Mouse (Mus musculus) CH12.LX (cell line): ENCODE measurements around the gene Pja2.

Source experiments
- E2F4 ChIP-seq: IDR thresholded peaks from 2 replicates; pipeline ENCODE4 v1.6.1; 2011; ENCODE audit warnings: low read depth, low read length, improper control_type of control experiment; ENCODE audit not compliant: insufficient replicate concordance
- EP300 ChIP-seq: IDR thresholded peaks from 2 replicates; pipeline ENCODE4 v1.6.1; 2011; ENCODE audit warnings: low read length, improper control_type of control experiment
- HCFC1 ChIP-seq: IDR thresholded peaks from 2 replicates; pipeline ENCODE4 v1.6.1; 2012; ENCODE audit warnings: low read depth, mild to moderate bottlenecking, inconsistent platforms, low read length, improper control_type of control experiment
- JUND ChIP-seq: conservative IDR thresholded peaks from 2 replicates; pipeline ENCODE4 v1.6.1; 2011; ENCODE audit warnings: low read depth, low read length, improper control_type of control experiment
- MAFK ChIP-seq: IDR thresholded peaks from 2 replicates; pipeline ENCODE4 v1.6.1; 2011; ENCODE audit warnings: low read length, improper control_type of control experiment; ENCODE audit not compliant: insufficient replicate concordance
- POLR2A ChIP-seq: IDR thresholded peaks from 2 replicates; pipeline ENCODE4 v1.6.1; 2011; ENCODE audit warnings: low read depth, mild to moderate bottlenecking, improper control_type of control experiment, low read length
- RAD21 ChIP-seq: IDR thresholded peaks from 2 replicates; pipeline ENCODE4 v1.6.1; 2011; ENCODE audit warnings: low read depth, mild to moderate bottlenecking, low read length, improper control_type of control experiment, moderate library complexity
- SMC3 ChIP-seq: IDR thresholded peaks from 2 replicates; pipeline ENCODE4 v1.6.1; 2011; ENCODE audit warnings: low read depth, low read length, improper control_type of control experiment
- TCF12 ChIP-seq: IDR thresholded peaks from 2 replicates; pipeline ENCODE4 v1.6.1; 2014; ENCODE audit warnings: low read depth, mild to moderate bottlenecking, inconsistent platforms, low read length, improper control_type of control experiment
- USF1 ChIP-seq: IDR thresholded peaks from 2 replicates; pipeline ENCODE4 v1.6.1; 2014; ENCODE audit warnings: low read depth, mild to moderate bottlenecking, inconsistent platforms, low read length, improper control_type of control experiment
- ZMIZ1 ChIP-seq: IDR thresholded peaks from 2 replicates; pipeline ENCODE4 v1.6.1; 2012; ENCODE audit warnings: low read depth, mild to moderate bottlenecking, inconsistent platforms, low read length, improper control_type of control experiment

GRCm38 (mm10) chr17:64331898-64332769, at the start of gene Pja2:
- TF ChIP-seq ZMIZ1 = no peak
- TF ChIP-seq MAFK = no peak
- TF ChIP-seq TCF12 = no peak
- no peak for TF ChIP-seq SMC3
- no peak for TF ChIP-seq E2F4
- TF ChIP-seq EP300 = no peak
- no peak; the same call in 1 of the 2 replicates for TF ChIP-seq HCFC1
- no peak for TF ChIP-seq JUND
- TF ChIP-seq USF1 = no peak
- no peak for TF ChIP-seq RAD21
- TF ChIP-seq POLR2A = peak; percentile 46
